Mouse (Mus musculus) testis, adult 2 months (tissue): ENCODE data around the gene Sft2d1.

ENCODE experiments used
- CTCF ChIP-seq: fragments of 200-500 bp; IDR thresholded peaks from 2 replicates; pipeline ENCODE4 v1.5.1; 2012; ENCODE audit warnings: low read depth, mild to moderate bottlenecking, inconsistent platforms, low read length, moderate library complexity; ENCODE audit not compliant: control insufficient read depth, insufficient read depth, insufficient replicate concordance
- POLR2A ChIP-seq: fragments of 200-500 bp; IDR thresholded peaks from 2 replicates; pipeline ENCODE4 v1.6.1; 2012; ENCODE audit warnings: low read depth, mild to moderate bottlenecking, inconsistent platforms, low read length, moderate library complexity; ENCODE audit not compliant: control insufficient read depth

DNA sequence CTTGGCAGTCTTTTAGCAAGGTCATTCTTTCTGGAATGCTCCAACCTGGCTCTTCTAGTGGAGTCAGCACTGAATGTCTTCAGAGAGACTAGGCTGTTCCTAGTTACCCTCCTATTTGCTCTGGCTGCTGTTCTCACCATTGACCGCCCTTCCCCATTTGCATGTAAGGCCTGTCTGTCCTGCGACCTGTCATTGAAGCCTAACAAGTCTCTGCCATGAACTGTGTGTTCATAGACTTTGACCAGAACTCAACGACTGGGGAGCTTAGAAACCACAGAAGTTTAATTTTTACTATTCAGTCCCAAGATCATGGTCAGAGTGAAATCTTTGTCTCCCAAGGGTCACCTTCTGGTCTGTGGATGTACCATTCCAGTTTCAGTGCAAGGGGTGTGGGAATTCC lies 3.1 kb downstream of the Sft2d1 start:
- no peak for TF ChIP-seq POLR2A
- no peak for TF ChIP-seq CTCF
